Mouse (Mus musculus) layer of hippocampus, postnatal 36 days (tissue): Measurements from ENCODE around the gene A730015C16Rik. TPM values are rescaled to one million over a fixed set of nuclear protein-coding genes. Genes with fewer than 3 reads are reported as not detected.
A peak's percentile ranks its signal among the peaks of the same experiment; 100 is the strongest.

Source experiments
- DNase-seq, 2 experiments: peaks; one replicate each; pipeline ENCODE4 v3.0.0; 2022
- total RNA-seq, 2 experiments: library from RNA; stranded (reverse); gene quantifications; 2 replicates each; pipeline ENCODE4 v1.2.3; 2021

The A730015C16Rik gene
- total RNA-seq, 2 experiments from 2014 or later = not detected

DNA sequence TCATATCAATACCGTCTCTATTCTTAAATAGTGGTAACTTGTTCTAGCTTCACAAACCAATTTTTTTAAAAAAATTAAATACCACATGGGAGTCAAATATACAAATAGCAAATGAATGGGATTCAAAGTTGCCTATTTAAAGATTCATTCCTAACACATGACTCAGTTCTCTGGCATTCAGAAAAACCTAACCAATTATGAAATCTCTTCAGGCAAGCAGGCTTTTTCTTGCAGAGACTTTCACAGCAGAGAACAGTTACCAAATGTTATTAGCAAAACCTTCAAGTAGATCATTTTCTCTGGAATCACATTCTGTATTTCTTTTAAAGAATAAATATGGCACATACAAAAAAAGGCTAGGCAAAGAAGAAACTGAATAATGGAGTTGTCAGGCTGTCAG lies 17.7 kb downstream of the A730015C16Rik start:
- DNase-seq = no peak

DNA sequence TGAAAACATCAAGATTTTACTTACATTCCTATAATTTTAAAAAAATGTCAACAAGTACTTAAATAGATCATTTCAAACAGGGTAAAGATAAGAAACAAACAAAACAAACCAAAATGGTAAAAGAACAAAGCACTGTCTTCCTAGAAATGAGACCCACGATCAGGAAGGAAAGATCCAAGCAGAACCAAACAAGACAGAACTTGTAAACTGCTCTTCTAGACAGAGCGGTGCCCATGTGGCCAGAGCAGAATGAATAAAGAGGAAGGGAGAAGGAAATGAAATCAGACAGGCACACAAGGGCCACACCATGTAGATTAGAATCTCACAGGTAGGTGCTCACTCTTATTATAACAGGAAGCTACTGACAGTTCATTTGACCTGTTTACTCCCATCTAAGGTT lies 21.8 kb downstream of the A730015C16Rik start:
- DNase-seq = no peak

- no peak for DNase-seq
Observed at GRCm38 (mm10) chr4:108826096-108826495, 22.3 kb downstream of the A730015C16Rik start.

DNA sequence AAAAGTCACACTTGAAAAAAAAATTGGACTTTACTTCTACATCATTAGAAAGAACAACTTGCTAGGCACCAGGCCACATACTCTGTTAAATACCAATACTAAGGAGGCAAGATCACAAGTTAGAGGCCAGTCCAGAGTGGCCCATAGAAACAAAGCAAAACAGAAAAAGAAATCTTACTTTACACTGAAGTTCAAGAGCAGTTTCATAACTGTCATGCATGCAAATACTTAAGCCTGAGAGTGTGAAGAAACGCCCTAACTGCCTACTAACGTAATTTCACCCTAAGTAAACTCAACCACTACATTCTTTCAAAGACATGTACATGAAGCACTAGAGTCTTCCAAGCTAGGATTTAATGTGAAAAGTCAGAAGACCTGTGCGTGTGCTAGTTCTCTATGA lies 22.7 kb downstream of the A730015C16Rik start:
- no peak for DNase-seq

- DNase-seq = no peak
Observed at GRCm38 (mm10) chr4:108811550-108811949, 36.9 kb downstream of the A730015C16Rik start.

DNA sequence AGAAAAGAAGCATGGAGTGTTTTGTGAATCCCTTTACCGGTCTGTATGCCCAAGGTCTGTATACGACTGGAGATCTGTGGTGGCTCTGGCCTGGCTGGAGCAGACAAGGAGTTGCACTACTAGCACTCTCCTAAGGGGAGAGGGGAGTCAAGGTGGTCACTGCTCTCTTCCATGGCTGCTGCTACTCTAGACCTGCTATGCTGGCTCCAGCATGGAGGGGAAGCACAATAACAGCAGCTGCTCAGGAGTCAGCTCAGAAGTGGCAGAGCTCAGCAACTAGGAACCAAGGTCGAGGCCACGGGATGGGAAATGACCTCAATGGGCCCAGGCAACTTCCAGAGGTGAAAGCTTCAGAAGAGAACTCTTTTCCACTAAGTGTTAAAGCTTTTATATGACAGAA lies 37.3 kb downstream of the A730015C16Rik start:
- DNase-seq = no peak

DNA sequence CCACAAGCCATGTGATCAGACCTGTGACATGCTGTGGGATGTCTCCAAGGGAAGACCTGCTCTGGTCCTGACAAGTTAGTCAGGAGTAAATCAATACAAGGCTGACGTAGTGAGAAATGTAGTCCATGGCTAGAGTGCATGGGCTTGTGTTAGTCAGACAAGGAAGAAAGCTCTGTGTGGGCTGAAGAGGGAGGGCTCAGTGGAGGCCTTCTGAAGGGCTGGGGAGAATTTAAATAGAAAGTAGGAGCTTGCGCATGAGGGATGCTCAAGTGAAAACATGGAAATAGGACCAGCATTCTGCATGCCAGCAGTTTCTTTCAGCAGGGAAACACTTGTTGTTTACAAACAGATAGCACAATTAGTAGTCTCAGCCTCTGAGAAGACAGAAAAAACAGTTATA lies 44.9 kb downstream of the A730015C16Rik start:
- DNase-seq = no peak

DNA sequence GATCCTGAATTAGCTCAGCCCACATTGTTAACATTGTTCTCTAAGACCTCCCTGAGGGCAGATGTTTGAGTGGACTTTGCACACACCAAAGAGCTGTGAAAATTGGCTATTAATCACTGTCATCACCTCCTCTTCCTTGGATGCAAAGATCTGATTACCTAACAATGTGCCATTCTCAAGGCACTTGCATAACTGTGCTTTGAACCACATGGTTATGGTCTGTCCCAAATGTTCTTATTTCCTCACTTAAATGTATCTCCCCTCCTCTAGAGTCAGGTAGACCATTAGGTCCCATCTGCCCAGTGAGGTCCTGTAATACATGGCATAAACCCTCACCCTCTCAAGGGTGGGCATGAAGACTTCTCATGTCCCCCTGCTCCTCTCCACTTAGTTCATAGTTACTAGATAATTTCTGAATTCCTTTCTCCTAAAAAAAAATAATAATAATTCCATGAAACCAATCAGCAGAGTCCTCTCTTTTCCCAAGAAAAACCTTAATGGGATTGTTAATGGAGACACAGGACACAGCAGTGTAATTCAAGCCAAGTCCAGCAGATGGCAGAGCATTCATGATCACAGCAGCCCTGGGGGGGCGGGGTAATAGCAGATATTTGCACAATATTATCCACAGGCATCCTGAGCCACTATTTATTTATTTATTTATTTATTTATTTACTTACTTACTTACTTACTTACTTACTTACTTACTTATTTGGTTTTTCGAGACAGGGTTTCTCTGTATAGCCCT lies 50.2 kb downstream of the A730015C16Rik start:
- DNase-seq = peak; percentile 37 to 54

Other genes with a start within 250 kb of the A730015C16Rik start
- gene Cc2d1b, start 228.7 kb downstream of the A730015C16Rik start, total RNA-seq = 10 to 100 TPM; 32.6 to 33.5 TPM
- gene 3110021N24Rik, start 129.0 kb downstream of the A730015C16Rik start, total RNA-seq = 1 to 10 TPM; 1.5 to 1.7 TPM
- gene Zfyve9, start 67.8 kb downstream of the A730015C16Rik start, total RNA-seq = 10 to 100 TPM; 53.4 to 55.7 TPM
- 10 to 100 TPM; 79.0 to 83.1 TPM for gene Btf3l4, start 15.0 kb downstream of the A730015C16Rik start, total RNA-seq
- 10 to 100 TPM; 32.9 to 35.6 TPM for gene Txndc12, start 14.0 kb downstream of the A730015C16Rik start, total RNA-seq
- gene Kti12, start 834 bp downstream of the A730015C16Rik start, total RNA-seq = 10 to 100 TPM; 18.2 to 21.4 TPM
- gene Rab3b, start 30.4 kb upstream of the A730015C16Rik start, total RNA-seq = 10 to 100 TPM; 45.6 to 58.0 TPM
- gene Nrd1, start 152.0 kb upstream of the A730015C16Rik start, total RNA-seq = 100 to 1,000 TPM; 119 to 133 TPM